Mouse (Mus musculus): ENCODE results near the gene Gm21739. TPM values are rescaled to one million over a fixed set of nuclear protein-coding genes. Genes with fewer than 3 reads are reported as not detected.
"Not testable (repeated sequence)": the region's sequence is repeated elsewhere in the genome, so short reads cannot be mapped to it uniquely, and the experiment has no call there.

Gm21739 gene
- polyA plus RNA-seq (2014; fragmentation: Nextera tagmentation; extraction: Ambion mirVana), result not detected in 2 replicates

DNA sequence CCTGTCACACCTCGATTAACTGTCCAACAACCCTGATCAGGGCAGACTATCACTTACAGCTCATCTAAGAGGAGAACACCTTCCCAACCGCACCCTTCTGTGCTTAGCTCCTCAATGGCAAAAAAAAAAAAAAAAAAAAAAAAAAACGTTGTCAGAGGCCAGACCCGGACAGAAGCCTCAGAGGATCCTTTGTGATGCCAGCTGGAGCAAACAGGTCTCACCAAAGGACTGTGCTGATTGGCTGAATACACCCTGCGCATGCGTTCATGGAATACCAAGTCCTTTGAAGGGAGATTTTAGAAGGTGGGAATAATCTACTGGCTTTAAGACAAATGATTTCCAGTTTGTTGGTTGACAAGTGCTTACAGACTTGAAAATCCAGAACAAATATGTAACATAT, at the start of gene Gm21739:
Gm21739 (minus strand) TSS at position 101 of the 400 bp plus-strand sequence.
- not testable (repeated sequence) for H3K9ac ChIP-seq (ENCODE audit: low read length); H3K4me3 ChIP-seq (ENCODE audit: low read depth, low read length); H3K9me3 ChIP-seq (ENCODE audit: control insufficient read depth, low read length); H3K27ac ChIP-seq (replicated peaks; ENCODE audit: low read depth, low read length); H3K27me3 ChIP-seq (ENCODE audit: control insufficient read depth, insufficient read depth, low read length); H3K36me3 ChIP-seq (ENCODE audit: control insufficient read depth, insufficient read depth, low read length); DNase-seq (ENCODE audit: low spot score); H3K4me2 ChIP-seq (ENCODE audit: low read depth, severe bottlenecking); ATAC-seq (ENCODE audit: insufficient number of reproducible peaks, low FRiP score, low TSS enrichment, low read depth); H3K4me1 ChIP-seq (ENCODE audit: control insufficient read depth, insufficient read depth, low read length)
- WGBS, result no CpG with 5 or more reads among the region's 6 CpGs
